Mouse (Mus musculus) c-Kit-negative CD71-positive TER-119-positive erythroid progenitor cells, embryonic 14.5 days (primary cell): ENCODE measurements around the gene Shroom3.

Source experiments
- DNase-seq: peaks from one replicate; pipeline ENCODE4 v3.0.0-alpha.2; 2013; ENCODE audit warnings: low read depth, low spot score

Shroom3 gene

GRCm38 (mm10) chr5:92849743-92850142, 166.5 kb downstream of the Shroom3 start:
- DNase-seq = no peak

- DNase-seq = no peak
These were observed 167.7 kb downstream of the Shroom3 start for GRCm38 (mm10) chr5:92850925-92851324.

GRCm38 (mm10) chr5:92854983-92855382, 171.7 kb downstream of the Shroom3 start:
- DNase-seq = no peak

- DNase-seq = no peak
These were observed 173.1 kb downstream of the Shroom3 start for GRCm38 (mm10) chr5:92856346-92856745.

GRCm38 (mm10) chr5:92857177-92857576, 173.9 kb downstream of the Shroom3 start:
- no peak for DNase-seq

- no peak for DNase-seq
These were observed 174.9 kb downstream of the Shroom3 start for GRCm38 (mm10) chr5:92858104-92858503.

- DNase-seq = no peak
These were observed 175.3 kb downstream of the Shroom3 start for GRCm38 (mm10) chr5:92858576-92858975.

GRCm38 (mm10) chr5:92861416-92862112, 178.3 kb downstream of the Shroom3 start:
- no peak for DNase-seq

GRCm38 (mm10) chr5:92865090-92865489, 181.9 kb downstream of the Shroom3 start:
- DNase-seq = no peak

GRCm38 (mm10) chr5:92866546-92866945, 183.3 kb downstream of the Shroom3 start:
- no peak for DNase-seq

- DNase-seq = no peak
These were observed 184.0 kb downstream of the Shroom3 start for GRCm38 (mm10) chr5:92867253-92867652.

GRCm38 (mm10) chr5:92868231-92868630, 185.0 kb downstream of the Shroom3 start:
- DNase-seq = no peak

GRCm38 (mm10) chr5:92871048-92871447, 187.8 kb downstream of the Shroom3 start:
- DNase-seq = no peak

GRCm38 (mm10) chr5:92872182-92872581, 188.9 kb downstream of the Shroom3 start:
- DNase-seq = no peak

GRCm38 (mm10) chr5:92872991-92873390, 189.8 kb downstream of the Shroom3 start:
- DNase-seq = no peak

GRCm38 (mm10) chr5:92873518-92873917, 190.3 kb downstream of the Shroom3 start:
- no peak for DNase-seq

GRCm38 (mm10) chr5:92875836-92876235, 192.6 kb downstream of the Shroom3 start:
- DNase-seq = no peak

- no peak for DNase-seq
These were observed 193.9 kb downstream of the Shroom3 start for GRCm38 (mm10) chr5:92877104-92877503.

GRCm38 (mm10) chr5:92880393-92880792, 197.2 kb downstream of the Shroom3 start:
- DNase-seq = no peak

- DNase-seq = no peak
These were observed 197.7 kb downstream of the Shroom3 start for GRCm38 (mm10) chr5:92880893-92881292.

- DNase-seq = no peak
These were observed 202.9 kb downstream of the Shroom3 start for GRCm38 (mm10) chr5:92886141-92886540.

- DNase-seq = no peak
These were observed 204.3 kb downstream of the Shroom3 start for GRCm38 (mm10) chr5:92887501-92887900.

GRCm38 (mm10) chr5:92888628-92889241, 205.5 kb downstream of the Shroom3 start:
- DNase-seq = no peak
